Mouse (Mus musculus) liver, embryonic 11.5 days (tissue): ENCODE results near the gene Gm49450. TPM values are rescaled to one million over a fixed set of nuclear protein-coding genes. Genes with fewer than 3 reads are reported as not detected.

Source experiments
- ATAC-seq: fragments of 200-750 bp; cut with Nextera tagmentation; replicated peaks from 2 replicates; pipeline ENCODE4 v1.8.0; 2017; ENCODE audit warnings: moderate number of reproducible peaks, mild to moderate bottlenecking, moderate TSS enrichment, moderate library complexity; ENCODE audit not compliant: low FRiP score
- DNase-seq: peaks from one replicate; pipeline ENCODE4 v3.0.0-alpha.2; 2017; ENCODE audit warnings: low spot score
- H3K27ac ChIP-seq: fragments of 300-500 bp; sonication (generic); 2 replicates; pipeline ENCODE4 v1.5.1; 2014; ENCODE audit warnings: mild to moderate bottlenecking, low read depth, low read length, control low read depth
- H3K27me3 ChIP-seq: fragments of 300-500 bp; sonication (generic); replicated peaks from 2 replicates; pipeline ENCODE4 v1.6.1; 2014; ENCODE audit warnings: low read length, mixed read lengths; ENCODE audit not compliant: control insufficient read depth, insufficient read depth
- H3K36me3 ChIP-seq: fragments of 300-500 bp; sonication (generic); 2 replicates; pipeline ENCODE4 v1.6.1; 2014; ENCODE audit warnings: mild to moderate bottlenecking, low read length, moderate library complexity, mixed read lengths; ENCODE audit not compliant: control insufficient read depth, insufficient read depth
- H3K4me1 ChIP-seq: fragments of 300-500 bp; sonication (generic); replicated peaks from 2 replicates; pipeline ENCODE4 v1.6.1; 2014; ENCODE audit warnings: low read length, mixed read lengths; ENCODE audit not compliant: control insufficient read depth, insufficient read depth
- H3K4me2 ChIP-seq: fragments of 300-500 bp; sonication (generic); 2 replicates; pipeline ENCODE4 v1.6.1; 2014; ENCODE audit warnings: mild to moderate bottlenecking, control low read depth, moderate library complexity
- H3K4me3 ChIP-seq: fragments of 300-500 bp; sonication (generic); 2 replicates; pipeline ENCODE4 v1.5.1; 2014; ENCODE audit warnings: low read depth, low read length, control low read depth
- H3K9ac ChIP-seq: fragments of 300-500 bp; sonication (generic); 2 replicates; pipeline ENCODE4 v1.6.1; 2014; ENCODE audit warnings: low read depth, low read length, control low read depth
- H3K9me3 ChIP-seq: fragments of 300-500 bp; sonication (generic); 2 replicates; pipeline ENCODE4 v1.6.1; 2016; ENCODE audit warnings: low read length, inconsistent platforms, mixed read lengths; ENCODE audit not compliant: control insufficient read depth
- WGBS: fragments of 180-500 bp; shearing (Covaris S2); extraction: QIAGEN DNeasy Blood & Tissue Kit; methylation state at CpG from one replicate; pipeline ENCODE4 v1.1.7; 2014; 5-methylcytosine and 5-hydroxymethylcytosine counted together
- polyA plus RNA-seq: library from polyadenylated mRNA; unstranded; fragments of >200 nt; fragmentation: Nextera tagmentation; extraction: Ambion mirVana; gene quantifications from 2 replicates; pipeline ENCODE4 v1.2.1, GENCODE M21; 2014

Gm49450 gene
- polyA plus RNA-seq, 1 experiment from 2014 or later: not detected

- WGBS: 4% methylated on average over 38 of the region's 38 CpGs
- H3K9me3 ChIP-seq: no peaks in the 10 kb centered on the region
- H3K4me2 ChIP-seq: peak overlapping the region; percentile 99
- peaks cover 52% of the 10 kb centered on the region for H3K4me1 ChIP-seq
- H3K9ac ChIP-seq: no peak overlapping the region
- ATAC-seq (no peak), DNase-seq (peak; percentile 39)
- peaks cover 75% of the 10 kb centered on the region for H3K27me3 ChIP-seq
- no peaks in the 10 kb centered on the region for H3K36me3 ChIP-seq
- peak overlapping the region; percentile 59 for H3K4me3 ChIP-seq
- H3K27ac ChIP-seq: no peak overlapping the region
Measured at GRCm38 (mm10) chr15:98894746-98895634, 58.4 kb downstream of the Gm49450 start.

GRCm38 (mm10) chr15:98893940-98894745 is 59.2 kb downstream of the Gm49450 start, which contains the start of gene Rhebl1:
Rhebl1 (minus strand) TSS chr15:98894540.
- H3K4me3 ChIP-seq: peak within 1 kb of the TSS; percentile 59
- peak within 1 kb of the TSS; percentile 99 for H3K4me2 ChIP-seq
- ATAC-seq: no peak
- WGBS: under 1% methylated on average over 77 of the region's 77 CpGs
- peaks cover 71% of the 10 kb centered on the region for H3K27me3 ChIP-seq
- no peaks in the 10 kb centered on the region for H3K36me3 ChIP-seq
- H3K9ac ChIP-seq: peak within 1 kb of the TSS; percentile 59
- no peak within 1 kb of the TSS for H3K27ac ChIP-seq
- peaks cover 52% of the 10 kb centered on the region for H3K4me1 ChIP-seq
- H3K9me3 ChIP-seq: no peaks in the 10 kb centered on the region
- peak; percentile 61 for DNase-seq

- Histone ChIP-seq H3K9ac (no peak overlapping the region), H3K36me3 (no peaks in the 10 kb centered on the region), H3K27ac (no peak overlapping the region), H3K9me3 (no peaks in the 10 kb centered on the region), H3K4me1 (peaks cover 46% of the 10 kb centered on the region), H3K27me3 (peaks cover 60% of the 10 kb centered on the region), H3K4me3 (0 out of 2 replicates have a peak overlapping the region, but pooled peaks have one; percentile 59), H3K4me2 (0 out of 2 replicates have a peak overlapping the region, but pooled peaks have one; percentile 2)
- WGBS: 55% methylated on average over 4 of the region's 4 CpGs
- ATAC-seq (no peak), DNase-seq (no peak)
Measured at GRCm38 (mm10) chr15:98893036-98893435, 60.3 kb downstream of the Gm49450 start.

GRCm38 (mm10) chr15:98891907-98892606 is 61.3 kb downstream of the Gm49450 start:
- DNase-seq (peak; percentile 39), ATAC-seq (peak; percentile 63)
- H3K9me3 ChIP-seq: no peaks in the 10 kb centered on the region
- peaks cover 50% of the 10 kb centered on the region for H3K27me3 ChIP-seq
- 0 out of 2 replicates have a peak overlapping the region, but pooled peaks have one; percentile 16 for H3K9ac ChIP-seq
- peaks cover 42% of the 10 kb centered on the region for H3K4me1 ChIP-seq
- no peak overlapping the region for H3K27ac ChIP-seq
- peak overlapping the region; percentile 56 for H3K4me2 ChIP-seq
- no peak overlapping the region; the same call in 1 of the 2 replicates for H3K4me3 ChIP-seq
- no peaks in the 10 kb centered on the region for H3K36me3 ChIP-seq
- WGBS: 11% methylated on average over 6 of the region's 6 CpGs

GRCm38 (mm10) chr15:98891198-98891742 is 62.1 kb downstream of the Gm49450 start:
- Histone ChIP-seq H3K9ac (0 out of 2 replicates have a peak overlapping the region, but pooled peaks have one; percentile 17), H3K4me1 (peaks cover 34% of the 10 kb centered on the region), H3K9me3 (no peaks in the 10 kb centered on the region), H3K4me2 (peak overlapping the region; percentile 56), H3K27me3 (peaks cover 42% of the 10 kb centered on the region), H3K4me3 (peak overlapping the region; percentile 30; the same call in 1 of the 2 replicates), H3K36me3 (no peaks in the 10 kb centered on the region), H3K27ac (no peak overlapping the region)
- 12% methylated on average over 19 of the region's 19 CpGs for WGBS
- DNase-seq: peak; percentile 46
- no peak for ATAC-seq

GRCm38 (mm10) chr15:98887526-98887925 is 65.8 kb downstream of the Gm49450 start:
- 83% methylated on average over 7 of the region's 7 CpGs for WGBS
- Histone ChIP-seq H3K27me3 (peaks cover 5% of the 10 kb centered on the region), H3K4me3 (no peak overlapping the region), H3K9me3 (no peaks in the 10 kb centered on the region), H3K4me2 (no peak overlapping the region), H3K36me3 (no peaks in the 10 kb centered on the region), H3K4me1 (peaks cover 6% of the 10 kb centered on the region; the same call in 1 of the 2 replicates), H3K9ac (no peak overlapping the region), H3K27ac (no peak overlapping the region)
- ATAC-seq: no peak
- no peak for DNase-seq

GRCm38 (mm10) chr15:98886667-98887387 is 66.5 kb downstream of the Gm49450 start:
- DNase-seq (no peak), ATAC-seq (no peak)
- WGBS: 67% methylated on average over 8 of the region's 8 CpGs
- H3K9ac ChIP-seq: no peak overlapping the region
- H3K4me2 ChIP-seq: no peak overlapping the region
- no peaks in the 10 kb centered on the region for H3K9me3 ChIP-seq
- H3K4me1 ChIP-seq: peaks cover 3% of the 10 kb centered on the region; the same call in 1 of the 2 replicates
- no peak overlapping the region for H3K4me3 ChIP-seq
- 0 out of 2 replicates have a peak, but pooled peaks cover 3% of the 10 kb centered on the region for H3K27me3 ChIP-seq
- no peaks in the 10 kb centered on the region for H3K36me3 ChIP-seq
- no peak overlapping the region for H3K27ac ChIP-seq
